Mouse (Mus musculus) kidney, embryonic 16.5 days (tissue): ENCODE data around the gene Bola3. TPM values are rescaled to one million over a fixed set of nuclear protein-coding genes. Genes with fewer than 3 reads are reported as not detected.

Experiments used
- ATAC-seq: fragments of 200-750 bp; cut with Nextera tagmentation; 2 replicates; pipeline ENCODE4 v1.8.0; 2017; ENCODE audit warnings: moderate TSS enrichment; ENCODE audit not compliant: low FRiP score, low TSS enrichment
- H3K27ac ChIP-seq: fragments of 300-500 bp; sonication (generic); 2 replicates; pipeline ENCODE4 v1.5.1; 2014; ENCODE audit warnings: low read length
- H3K27me3 ChIP-seq: fragments of 300-500 bp; sonication (generic); 2 replicates; pipeline ENCODE4 v1.6.1; 2014; ENCODE audit warnings: low read length, control low read depth, mixed read lengths; ENCODE audit not compliant: insufficient read depth
- H3K36me3 ChIP-seq: fragments of 300-500 bp; sonication (generic); 2 replicates; pipeline ENCODE4 v1.6.1; 2014; ENCODE audit warnings: low read length, control low read depth, mixed read lengths; ENCODE audit not compliant: insufficient read depth
- H3K4me1 ChIP-seq: fragments of 300-500 bp; sonication (generic); 2 replicates; pipeline ENCODE4 v1.6.1; 2014; ENCODE audit warnings: low read length, control low read depth, mixed read lengths; ENCODE audit not compliant: insufficient read depth
- H3K4me2 ChIP-seq: fragments of 300-500 bp; sonication (generic); replicated peaks from 2 replicates; pipeline ENCODE4 v1.6.1; 2014; ENCODE audit warnings: low read depth, low read length
- H3K4me3 ChIP-seq: fragments of 300-500 bp; sonication (generic); 2 replicates; pipeline ENCODE4 v1.5.1; 2014; ENCODE audit warnings: mild to moderate bottlenecking, low read length
- H3K9ac ChIP-seq: fragments of 300-500 bp; sonication (generic); replicated peaks from 2 replicates; pipeline ENCODE4 v1.6.1; 2014; ENCODE audit warnings: low read length
- H3K9me3 ChIP-seq: fragments of 300-500 bp; sonication (generic); 2 replicates; pipeline ENCODE4 v1.6.1; 2016; ENCODE audit warnings: low read length, control low read depth
- WGBS: fragments of 180-500 bp; shearing (Covaris S2); extraction: QIAGEN DNeasy Blood & Tissue Kit; methylation state at CpG from one replicate; pipeline ENCODE4 v1.1.7; 2014; 5-methylcytosine and 5-hydroxymethylcytosine counted together
- polyA plus RNA-seq: library from polyadenylated mRNA; unstranded; fragments of >200 nt; fragmentation: Nextera tagmentation; extraction: Ambion mirVana; gene quantifications from 2 replicates; pipeline ENCODE4 v1.2.1, GENCODE M21; 2015

Bola3 gene
- polyA plus RNA-seq, 1 experiment from 2014 or later = 142 TPM

- H3K4me1 ChIP-seq = no peaks in the 10 kb centered on the region
- H3K27ac ChIP-seq = no peak overlapping the region
- no peak overlapping the region for H3K4me3 ChIP-seq
- peaks cover 55% of the 10 kb centered on the region for H3K36me3 ChIP-seq
- no peaks in the 10 kb centered on the region for H3K9me3 ChIP-seq
- ATAC-seq = no peak
- WGBS = 77% methylated on average over 8 of the region's 8 CpGs
- H3K4me2 ChIP-seq = no peak overlapping the region
- no peak overlapping the region for H3K9ac ChIP-seq
- H3K27me3 ChIP-seq = no peaks in the 10 kb centered on the region
Observed at GRCm38 (mm10) chr6:83392166-83392780, 43.3 kb downstream of the Bola3 start.

- Histone ChIP-seq H3K27ac (no peak overlapping the region), H3K4me2 (no peak overlapping the region), H3K27me3 (no peaks in the 10 kb centered on the region), H3K36me3 (peaks cover 68% of the 10 kb centered on the region), H3K4me1 (peaks cover under 1% of the 10 kb centered on the region; the same call in 1 of the 2 replicates), H3K9ac (no peak overlapping the region), H3K4me3 (no peak overlapping the region), H3K9me3 (no peaks in the 10 kb centered on the region)
- no peak for ATAC-seq
- 93% methylated on average over 4 of the region's 4 CpGs for WGBS
Observed at GRCm38 (mm10) chr6:83394122-83394521, 45.2 kb downstream of the Bola3 start.

- 92% methylated on average over 15 of the region's 15 CpGs for WGBS
- no peak overlapping the region for H3K27ac ChIP-seq
- H3K9ac ChIP-seq = no peak overlapping the region
- H3K36me3 ChIP-seq = peaks cover 67% of the 10 kb centered on the region
- no peak for ATAC-seq
- H3K4me3 ChIP-seq = no peak overlapping the region
- no peaks in the 10 kb centered on the region for H3K27me3 ChIP-seq
- H3K4me1 ChIP-seq = peaks cover 7% of the 10 kb centered on the region
- no peak overlapping the region for H3K4me2 ChIP-seq
- no peaks in the 10 kb centered on the region for H3K9me3 ChIP-seq
Observed at GRCm38 (mm10) chr6:83395544-83396229, 46.7 kb downstream of the Bola3 start.

DNA sequence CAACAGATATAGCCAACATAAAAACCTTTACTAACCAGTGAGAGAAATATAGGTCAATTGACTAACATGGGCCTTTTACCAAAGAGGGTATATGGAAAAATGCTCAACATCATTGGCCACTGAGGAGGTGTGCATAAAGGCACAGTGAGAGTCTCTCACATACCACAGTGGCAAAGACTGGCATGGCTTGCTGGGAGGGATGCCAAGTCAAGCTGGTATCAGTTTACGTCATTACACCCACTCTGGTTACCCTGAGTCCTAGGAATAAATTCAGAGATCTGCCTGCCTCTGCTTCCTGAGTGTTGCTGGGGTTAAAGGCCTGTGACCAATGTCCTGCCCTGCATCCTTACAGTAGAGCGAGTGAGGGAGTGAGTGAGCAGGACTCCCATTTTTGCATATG lies 47.8 kb downstream of the Bola3 start:
- Histone ChIP-seq H3K36me3 (peaks cover 68% of the 10 kb centered on the region), H3K4me3 (no peak overlapping the region), H3K27ac (no peak overlapping the region), H3K9me3 (no peaks in the 10 kb centered on the region), H3K4me2 (no peak overlapping the region), H3K27me3 (no peaks in the 10 kb centered on the region), H3K9ac (no peak overlapping the region), H3K4me1 (peaks cover 7% of the 10 kb centered on the region)
- no peak for ATAC-seq
- WGBS = 100% methylated on average over 2 of the region's 2 CpGs

DNA sequence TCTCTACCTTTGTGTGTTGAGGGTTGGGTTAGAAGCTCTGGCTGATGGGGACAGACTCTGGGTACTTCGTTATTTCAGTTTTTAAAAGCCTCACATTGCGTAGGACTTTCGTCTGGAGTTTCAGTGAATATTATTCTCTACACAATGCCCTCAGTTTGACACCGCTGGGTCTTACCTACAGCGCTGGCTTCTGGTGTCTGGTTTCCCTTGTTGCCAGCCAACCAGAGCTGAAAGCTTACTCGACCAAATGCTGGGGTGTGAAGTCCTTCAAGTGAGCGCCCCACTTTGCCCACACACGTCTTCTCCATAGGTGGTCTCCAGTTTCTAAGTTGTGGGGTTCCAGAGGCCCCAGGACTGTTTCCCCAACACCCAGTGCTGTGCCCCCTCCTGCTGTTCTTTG lies 48.8 kb downstream of the Bola3 start:
- Histone ChIP-seq H3K36me3 (peaks cover 73% of the 10 kb centered on the region), H3K27ac (no peak overlapping the region), H3K27me3 (no peaks in the 10 kb centered on the region), H3K9ac (no peak overlapping the region), H3K9me3 (no peaks in the 10 kb centered on the region), H3K4me2 (no peak overlapping the region), H3K4me1 (peaks cover 7% of the 10 kb centered on the region), H3K4me3 (no peak overlapping the region)
- 42% methylated on average over 8 of the region's 8 CpGs for WGBS
- no peak for ATAC-seq

DNA sequence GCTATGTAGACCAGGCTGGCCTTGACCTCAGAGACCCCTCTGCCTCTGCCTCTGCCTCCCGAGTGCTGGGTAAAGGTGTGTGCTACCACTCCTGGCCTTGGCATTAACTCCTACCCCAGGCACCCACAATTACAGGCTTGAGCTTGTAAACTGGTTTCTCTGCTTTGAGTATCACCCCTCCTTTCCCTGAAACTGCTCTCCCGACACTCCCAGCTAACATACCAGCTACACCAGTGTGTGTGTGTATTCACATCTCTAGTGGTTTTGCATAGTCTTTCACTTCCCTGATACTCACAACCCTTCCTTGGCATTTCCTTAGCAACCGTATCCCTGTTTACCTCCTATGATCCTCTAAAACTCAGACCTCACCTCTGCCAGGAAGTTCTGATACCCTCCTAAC lies 50.8 kb downstream of the Bola3 start:
- Histone ChIP-seq H3K27me3 (no peaks in the 10 kb centered on the region), H3K4me2 (no peak overlapping the region), H3K9me3 (no peaks in the 10 kb centered on the region), H3K27ac (no peak overlapping the region), H3K4me1 (peaks cover 7% of the 10 kb centered on the region), H3K36me3 (peaks cover 80% of the 10 kb centered on the region), H3K4me3 (no peak overlapping the region), H3K9ac (no peak overlapping the region)
- ATAC-seq = no peak
- 86% methylated on average over 3 of the region's 3 CpGs for WGBS

DNA sequence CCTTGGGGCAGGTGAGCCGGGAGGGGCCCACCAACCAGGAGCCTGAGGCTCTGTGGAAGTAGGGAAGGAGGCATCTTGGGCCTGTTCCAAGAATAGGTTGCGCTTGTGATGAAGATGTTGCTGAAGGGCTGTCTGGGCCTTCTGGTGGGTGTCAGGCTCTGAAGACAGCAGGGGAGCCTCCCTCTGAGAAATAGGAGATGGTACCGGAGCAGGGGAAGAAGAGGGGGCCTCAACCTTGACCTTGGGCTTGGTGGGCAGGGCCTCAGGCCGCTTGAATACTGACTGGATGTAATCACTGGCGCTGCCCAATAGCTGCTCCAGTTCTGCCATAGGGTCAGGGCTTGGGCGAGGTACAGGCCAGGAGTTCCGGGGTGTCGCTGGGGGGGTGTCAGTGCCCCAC lies 54.5 kb downstream of the Bola3 start:
- H3K4me2 ChIP-seq = no peak overlapping the region
- no peak for ATAC-seq
- H3K27ac ChIP-seq = no peak overlapping the region
- H3K4me1 ChIP-seq = peaks cover 8% of the 10 kb centered on the region
- peaks cover 55% of the 10 kb centered on the region for H3K36me3 ChIP-seq
- WGBS = 87% methylated on average over 8 of the region's 8 CpGs
- H3K4me3 ChIP-seq = no peak overlapping the region
- H3K27me3 ChIP-seq = no peaks in the 10 kb centered on the region
- H3K9me3 ChIP-seq = no peaks in the 10 kb centered on the region
- no peak overlapping the region for H3K9ac ChIP-seq

DNA sequence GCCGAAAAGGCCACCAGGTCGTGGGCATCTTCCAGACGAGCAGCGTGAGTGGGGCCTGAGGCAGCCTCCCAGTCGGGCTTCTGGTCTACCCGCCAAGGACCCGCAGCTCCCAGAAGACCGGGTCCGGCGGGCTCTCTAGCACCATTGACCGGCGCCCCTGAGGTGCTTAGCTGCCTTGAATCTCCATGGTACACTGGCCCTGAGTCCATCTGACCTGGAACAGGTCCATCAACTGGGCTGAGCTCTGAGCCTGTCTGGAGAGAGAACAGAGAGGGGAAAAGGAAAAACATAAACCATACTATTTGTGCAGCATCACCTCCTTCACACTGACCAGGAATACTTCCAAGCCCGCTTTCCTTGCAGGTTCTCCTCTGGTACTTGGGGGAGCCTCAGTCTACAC lies 55.6 kb downstream of the Bola3 start:
- peaks cover 7% of the 10 kb centered on the region for H3K4me1 ChIP-seq
- no peaks in the 10 kb centered on the region for H3K9me3 ChIP-seq
- no peak for ATAC-seq
- no peak overlapping the region for H3K4me3 ChIP-seq
- H3K4me2 ChIP-seq = no peak overlapping the region
- no peak overlapping the region for H3K27ac ChIP-seq
- H3K27me3 ChIP-seq = no peaks in the 10 kb centered on the region
- no peak overlapping the region for H3K9ac ChIP-seq
- 95% methylated on average over 13 of the region's 13 CpGs for WGBS
- H3K36me3 ChIP-seq = peaks cover 47% of the 10 kb centered on the region

DNA sequence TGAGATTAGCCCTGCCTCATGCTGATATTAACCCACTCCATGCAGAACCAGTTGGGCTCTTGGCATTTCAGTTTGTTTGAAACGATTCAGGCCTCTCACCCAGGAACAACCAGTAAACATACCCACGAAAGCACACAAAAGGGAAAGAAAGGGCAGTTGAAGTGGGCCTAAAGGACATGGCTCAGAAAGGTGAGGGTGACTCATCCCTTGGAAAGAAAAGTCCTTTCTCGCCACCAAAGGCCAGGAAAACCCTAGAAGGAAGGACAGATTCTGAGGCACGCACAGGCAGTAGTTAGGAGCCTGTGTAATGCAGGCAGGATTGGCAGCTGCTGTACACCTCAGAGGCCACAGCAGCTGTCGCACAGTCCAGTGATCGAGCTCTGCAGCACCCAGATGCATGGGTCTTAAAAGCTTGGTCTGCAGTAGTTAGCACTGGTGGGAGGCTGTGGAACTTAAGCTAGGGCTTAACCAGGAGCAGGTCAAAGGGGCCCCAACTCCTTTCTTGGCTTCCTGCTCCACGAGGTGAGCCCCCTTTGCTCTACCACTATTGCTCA lies 56.6 kb downstream of the Bola3 start:
- Histone ChIP-seq H3K27ac (no peak overlapping the region), H3K36me3 (peaks cover 46% of the 10 kb centered on the region)
- no peak for ATAC-seq

GRCm38 (mm10) chr6:83408510-83408909 lies 59.6 kb downstream of the Bola3 start:
- Histone ChIP-seq H3K36me3 (peaks cover 21% of the 10 kb centered on the region), H3K4me1 (peaks cover 28% of the 10 kb centered on the region), H3K27ac (no peak overlapping the region), H3K4me2 (no peak overlapping the region), H3K9me3 (no peaks in the 10 kb centered on the region), H3K9ac (no peak overlapping the region), H3K27me3 (no peaks in the 10 kb centered on the region), H3K4me3 (no peak overlapping the region)
- WGBS = 72% methylated on average over 9 of the region's 9 CpGs
- ATAC-seq = no peak

More for the DNA sequence above, 56.6 kb downstream of the Bola3 start:
- WGBS = 77% methylated on average over 7 of the region's 7 CpGs
- no peaks in the 10 kb centered on the region for H3K9me3 ChIP-seq
- H3K4me2 ChIP-seq = no peak overlapping the region
- H3K4me1 ChIP-seq = peaks cover 6% of the 10 kb centered on the region; the same call in 1 of the 2 replicates
- H3K27me3 ChIP-seq = no peaks in the 10 kb centered on the region
- no peak overlapping the region for H3K4me3 ChIP-seq
- no peak overlapping the region for H3K9ac ChIP-seq
